Comparison of ENCODE assay signal across 8 mouse cellular contexts in genomic region chr1:58393284-58394195, GRCm38 (mm10). TPM values are rescaled to one million over a fixed set of nuclear protein-coding genes. Genes with fewer than 3 reads are reported as not detected.
DNase-seq lines count a peak whose midpoint lies in the region; ATAC-seq lines count a peak whose summit lies in the region.

No protein-coding gene starts in this region.

- peak; percentile 59 for DNase-seq in 3134 (ENCODE audit: extremely low read depth, insufficient read length, low spot score)
- DNase-seq in adrenal gland, adult 8-10 months, result peak; percentile 40
- peak; percentile 29 for DNase-seq in embryo, embryonic 11.5 days (ENCODE audit: low read depth, low spot score)
- peak; percentile 45 to 46 for DNase-seq in spleen, postnatal 36 days (ENCODE audit: low spot score in 2 of 2)

- peak overlapping the region; percentile 68 for H3K4me2 ChIP-seq in intestine, embryonic 16.5 days (ENCODE audit: low read depth, low read length)
- peak overlapping the region; percentile 70 for H3K4me2 ChIP-seq in limb, embryonic 15.5 days
- H3K4me2 ChIP-seq in midbrain, embryonic 15.5 days, result peak overlapping the region; percentile 74

- peak; percentile 26 for ATAC-seq in granulocyte monocyte progenitor cell, adult 5-6 weeks (replicated peaks; ENCODE audit: poor library complexity, severe bottlenecking)
- ATAC-seq in intestine, embryonic 16.5 days, result peak; percentile 67
- peak; percentile 56 for ATAC-seq in limb, embryonic 15.5 days (ENCODE audit: insufficient number of reproducible peaks, low FRiP score, low TSS enrichment, low read depth)
- peak; percentile 77 for ATAC-seq in midbrain, embryonic 15.5 days (replicated peaks)

- WGBS in intestine, embryonic 16.5 days, result 1% methylated on average over 77 of the region's 90 CpGs
- under 1% methylated on average over 60 of the region's 90 CpGs for WGBS in limb, embryonic 15.5 days
- 1% methylated on average over 81 of the region's 90 CpGs for WGBS in midbrain, embryonic 15.5 days

- peaks cover 10% of the 10 kb centered on the region; the same call in 1 of the 2 replicates for H3K36me3 ChIP-seq in intestine, embryonic 16.5 days (ENCODE audit: control insufficient read depth, insufficient read depth, low read length)
- peaks cover 39% of the 10 kb centered on the region for H3K36me3 ChIP-seq in limb, embryonic 15.5 days
- peaks cover 23% of the 10 kb centered on the region for H3K36me3 ChIP-seq in midbrain, embryonic 15.5 days (replicated peaks)

- peak overlapping the region; percentile 90 for H3K4me3 ChIP-seq in intestine, embryonic 16.5 days (ENCODE audit: low read length)
- H3K4me3 ChIP-seq in limb, embryonic 15.5 days, result peak overlapping the region; percentile 96
- H3K4me3 ChIP-seq in midbrain, embryonic 15.5 days, result peak overlapping the region; percentile 92

- H3K4me1 ChIP-seq in intestine, embryonic 16.5 days (ENCODE audit: control insufficient read depth, insufficient read depth, low read length), result peaks cover 5% of the 10 kb centered on the region; the same call in 1 of the 2 replicates
- peaks cover 7% of the 10 kb centered on the region for H3K4me1 ChIP-seq in limb, embryonic 15.5 days
- peaks cover 23% of the 10 kb centered on the region for H3K4me1 ChIP-seq in midbrain, embryonic 15.5 days

- peak overlapping the region; percentile 98 for H3K9ac ChIP-seq in intestine, embryonic 16.5 days (ENCODE audit: low read depth, low read length)
- peak overlapping the region; percentile 95 for H3K9ac ChIP-seq in limb, embryonic 15.5 days
- H3K9ac ChIP-seq in midbrain, embryonic 15.5 days, result peak overlapping the region; percentile 92

- no peaks in the 10 kb centered on the region for H3K9me3 ChIP-seq in intestine, embryonic 16.5 days (ENCODE audit: control insufficient read depth, low read length)
- H3K9me3 ChIP-seq in limb, embryonic 15.5 days, result no peaks in the 10 kb centered on the region; the same call in 1 of the 2 replicates
- H3K9me3 ChIP-seq in midbrain, embryonic 15.5 days, result no peaks in the 10 kb centered on the region

- peak overlapping the region; percentile 99 for H3K27ac ChIP-seq in intestine, embryonic 16.5 days (ENCODE audit: low read length)
- peak overlapping the region; percentile 99 for H3K27ac ChIP-seq in limb, embryonic 15.5 days
- peak overlapping the region; percentile 99 for H3K27ac ChIP-seq in midbrain, embryonic 15.5 days

- no peaks in the 10 kb centered on the region for H3K27me3 ChIP-seq in intestine, embryonic 16.5 days (replicated peaks; ENCODE audit: control insufficient read depth, insufficient read depth, low read length)
- no peaks in the 10 kb centered on the region for H3K27me3 ChIP-seq in limb, embryonic 15.5 days
- no peaks in the 10 kb centered on the region for H3K27me3 ChIP-seq in midbrain, embryonic 15.5 days (replicated peaks)

RNA-seq across cellular contexts. Expression of gene Bzw1, which starts 0.8 kb away (rescaled TPM):
- total RNA-seq in adrenal gland, adult 8-10 months (2022), result 100 to 1,000 TPM; 104 to 116 (median 109) TPM
- 149 and 150 TPM in 2 replicates for total RNA-seq in granulocyte monocyte progenitor cell, adult 5-6 weeks (2014; fragmentation: Nextera tagmentation)
- total RNA-seq in granulocyte monocyte progenitor cell, adult 5-6 weeks (2017), result 190 and 212 TPM in 2 replicates
- 261 and 276 TPM in 2 replicates for polyA plus RNA-seq in intestine, embryonic 16.5 days (2015; fragmentation: Nextera tagmentation; extraction: Ambion mirVana)
- 306 and 334 TPM in 2 replicates for polyA plus RNA-seq in limb, embryonic 15.5 days (2015; fragmentation: Nextera tagmentation; extraction: Ambion mirVana)
- 310 and 332 TPM in 2 replicates for polyA plus RNA-seq in midbrain, embryonic 15.5 days (2015; fragmentation: Nextera tagmentation; extraction: Ambion mirVana)

RNA-seq across cellular contexts. Expression of gene Clk1, which starts 30.3 kb away (rescaled TPM):
- 100 to 1,000 TPM in 3 of 4 experiments, 10 to 100 TPM in 1; 95.7 to 222 (median 184) TPM for total RNA-seq in adrenal gland, adult 8-10 months (2022)
- total RNA-seq in granulocyte monocyte progenitor cell, adult 5-6 weeks (2014; fragmentation: Nextera tagmentation), result 227 and 268 TPM in 2 replicates
- total RNA-seq in granulocyte monocyte progenitor cell, adult 5-6 weeks (2017), result 362 and 373 TPM in 2 replicates
- polyA plus RNA-seq in intestine, embryonic 16.5 days (2015; fragmentation: Nextera tagmentation; extraction: Ambion mirVana), result 131 and 137 TPM in 2 replicates
- 207 and 212 TPM in 2 replicates for polyA plus RNA-seq in limb, embryonic 15.5 days (2015; fragmentation: Nextera tagmentation; extraction: Ambion mirVana)
- polyA plus RNA-seq in midbrain, embryonic 15.5 days (2015; fragmentation: Nextera tagmentation; extraction: Ambion mirVana), result 159 and 170 TPM in 2 replicates

RNA-seq across cellular contexts. Expression of gene Nif3l1, which starts 51.4 kb away (rescaled TPM):
- 10 to 100 TPM; 20.9 to 27.8 (median 26.4) TPM for total RNA-seq in adrenal gland, adult 8-10 months (2022)
- 17.0 and 28.4 TPM in 2 replicates for total RNA-seq in granulocyte monocyte progenitor cell, adult 5-6 weeks (2014; fragmentation: Nextera tagmentation)
- 36.9 and 48.7 TPM in 2 replicates for total RNA-seq in granulocyte monocyte progenitor cell, adult 5-6 weeks (2017)
- polyA plus RNA-seq in intestine, embryonic 16.5 days (2015; fragmentation: Nextera tagmentation; extraction: Ambion mirVana), result 35.6 and 37.7 TPM in 2 replicates
- 42.8 and 43.2 TPM in 2 replicates for polyA plus RNA-seq in limb, embryonic 15.5 days (2015; fragmentation: Nextera tagmentation; extraction: Ambion mirVana)
- polyA plus RNA-seq in midbrain, embryonic 15.5 days (2015; fragmentation: Nextera tagmentation; extraction: Ambion mirVana), result 57.6 and 59.5 TPM in 2 replicates

RNA-seq across cellular contexts. Expression of gene Ppil3, which starts 51.7 kb away (rescaled TPM):
- total RNA-seq in adrenal gland, adult 8-10 months (2022), result 10 to 100 TPM; 37.9 to 44.4 (median 41.1) TPM
- total RNA-seq in granulocyte monocyte progenitor cell, adult 5-6 weeks (2014; fragmentation: Nextera tagmentation), result 53.0 and 77.8 TPM in 2 replicates
- total RNA-seq in granulocyte monocyte progenitor cell, adult 5-6 weeks (2017), result 87.0 and 141 TPM in 2 replicates
- polyA plus RNA-seq in intestine, embryonic 16.5 days (2015; fragmentation: Nextera tagmentation; extraction: Ambion mirVana), result 40.9 and 53.6 TPM in 2 replicates
- polyA plus RNA-seq in limb, embryonic 15.5 days (2015; fragmentation: Nextera tagmentation; extraction: Ambion mirVana), result 46.3 and 53.3 TPM in 2 replicates
- polyA plus RNA-seq in midbrain, embryonic 15.5 days (2015; fragmentation: Nextera tagmentation; extraction: Ambion mirVana), result 46.6 and 51.0 TPM in 2 replicates

Comparison
In these comparisons a context has a peak if more than half of its experiments do, and no peak if none do; other contexts are left out.
1. Peak in every context shown above with its lines: DNase-seq, ATAC-seq, H3K4me3 ChIP-seq and H3K27ac ChIP-seq.
2. ATAC-seq: peak in every context shown above with its lines; median percentile 77 in midbrain, embryonic 15.5 days; 67 in intestine, embryonic 16.5 days; 56 in limb, embryonic 15.5 days; 26 in granulocyte monocyte progenitor cell, adult 5-6 weeks.